Mouse (Mus musculus): ENCODE data around the gene Uty. TPM values are rescaled to one million over a fixed set of nuclear protein-coding genes. Genes with fewer than 3 reads are reported as not detected.

The Uty gene
- polyA plus RNA-seq (2015; fragmentation: Nextera tagmentation; extraction: Ambion mirVana) = 7.3 and 7.4 TPM in 2 replicates

- ATAC-seq (ENCODE audit: insufficient read depth, low FRiP score, low read depth) = peak; percentile 91
- no peak within 1 kb of the TSS for H3K9ac ChIP-seq
- H3K9me3 ChIP-seq = no peaks in the 10 kb centered on the region
- H3K27me3 ChIP-seq (replicated peaks) = no peaks in the 10 kb centered on the region
- H3K4me1 ChIP-seq = no peaks in the 10 kb centered on the region
- H3K4me2 ChIP-seq = peak within 1 kb of the TSS; percentile 13; the same call in 1 of the 2 replicates
- no peaks in the 10 kb centered on the region for H3K36me3 ChIP-seq
- WGBS = under 1% methylated on average over 16 of the region's 21 CpGs
- H3K27ac ChIP-seq = 0 out of 2 replicates have a peak within 1 kb of the TSS, but pooled peaks have one; percentile 31
- peak within 1 kb of the TSS; percentile 39 for H3K4me3 ChIP-seq (replicated peaks)
Observed at GRCm38 (mm10) chrY:1245426-1245863, at the start of gene Uty. Gene Uty, minus strand, starts transcription at chrY:1245759.

- ATAC-seq (ENCODE audit: insufficient read depth, low FRiP score, low read depth) = no peak
- Histone ChIP-seq H3K4me2 (no peak overlapping the region), H3K27ac (no peak overlapping the region), H3K4me1 (no peaks in the 10 kb centered on the region), H3K36me3 (no peaks in the 10 kb centered on the region), H3K9me3 (no peaks in the 10 kb centered on the region), H3K4me3 (replicated peaks) (no peak overlapping the region), H3K27me3 (replicated peaks) (no peaks in the 10 kb centered on the region), H3K9ac (no peak overlapping the region)
Observed at GRCm38 (mm10) chrY:1293708-1294107, 48.1 kb upstream of the Uty start.

GRCm38 (mm10) chrY:1286171-1286795 lies 40.7 kb upstream of the Uty start, which contains the start of gene Ddx3y:
Gene Ddx3y, minus strand, starts transcription at chrY:1286629.
- H3K36me3 ChIP-seq = no peaks in the 10 kb centered on the region
- H3K27ac ChIP-seq = peak within 1 kb of the TSS; percentile 77
- H3K4me2 ChIP-seq = no peak within 1 kb of the TSS
- ATAC-seq (ENCODE audit: insufficient read depth, low FRiP score, low read depth) = peak; percentile 91
- 6% methylated on average over 28 of the region's 31 CpGs for WGBS
- H3K27me3 ChIP-seq (replicated peaks) = no peaks in the 10 kb centered on the region
- no peaks in the 10 kb centered on the region for H3K4me1 ChIP-seq
- H3K9ac ChIP-seq = no peak within 1 kb of the TSS
- peak within 1 kb of the TSS; percentile 36 for H3K4me3 ChIP-seq (replicated peaks)
- H3K9me3 ChIP-seq = no peaks in the 10 kb centered on the region

DNA sequence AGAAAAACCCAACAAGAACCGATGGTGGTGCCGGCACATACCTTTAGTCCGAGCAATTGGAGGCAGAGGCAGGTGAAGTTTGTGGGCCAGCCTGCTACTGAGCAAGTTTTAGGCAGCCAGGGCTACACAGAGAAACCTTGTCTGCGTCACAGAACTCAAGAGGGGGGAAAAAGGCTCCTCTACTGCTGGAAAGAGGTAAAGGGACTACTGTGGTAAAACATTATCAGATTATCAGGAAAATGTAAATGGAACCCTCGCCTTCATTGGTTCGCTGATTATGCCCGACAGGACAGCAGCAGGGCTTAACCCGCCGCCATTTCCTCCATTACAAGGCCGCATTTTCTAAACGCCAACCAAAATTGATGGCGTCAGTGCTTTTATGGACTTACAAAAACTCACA lies 40.2 kb upstream of the Uty start:
- H3K4me3 ChIP-seq (replicated peaks) = peak overlapping the region; percentile 36
- H3K4me1 ChIP-seq = no peaks in the 10 kb centered on the region
- H3K4me2 ChIP-seq = no peak overlapping the region
- H3K27ac ChIP-seq = peak overlapping the region; percentile 77; the same call in 1 of the 2 replicates
- no peaks in the 10 kb centered on the region for H3K27me3 ChIP-seq (replicated peaks)
- H3K9me3 ChIP-seq = no peaks in the 10 kb centered on the region
- 0% methylated on average over 11 of the region's 12 CpGs for WGBS
- no peak for ATAC-seq (ENCODE audit: insufficient read depth, low FRiP score, low read depth)
- H3K9ac ChIP-seq = no peak overlapping the region
- H3K36me3 ChIP-seq = no peaks in the 10 kb centered on the region

DNA sequence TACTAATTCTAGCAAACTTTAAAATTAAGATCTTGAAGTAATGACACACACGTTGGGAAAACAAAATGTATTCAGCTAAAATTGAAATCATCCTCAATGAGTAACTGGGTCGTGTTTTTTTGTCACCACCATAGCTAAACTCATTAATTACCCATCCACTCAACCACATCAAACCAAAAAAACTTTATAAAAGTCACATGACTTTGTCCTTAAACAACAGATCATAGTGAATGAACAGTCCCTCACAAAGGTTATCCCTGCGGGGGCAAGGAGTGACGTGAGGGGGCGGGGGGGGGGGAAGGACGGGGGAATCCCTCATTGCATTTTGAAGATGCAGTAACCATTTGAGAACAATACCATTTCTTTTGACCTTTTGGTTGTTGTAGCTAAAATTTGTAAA lies 558 bp upstream of the Uty start:
- Histone ChIP-seq H3K36me3 (no peaks in the 10 kb centered on the region), H3K27me3 (replicated peaks) (no peaks in the 10 kb centered on the region), H3K4me2 (no peak overlapping the region), H3K9ac (no peak overlapping the region), H3K4me1 (no peaks in the 10 kb centered on the region), H3K9me3 (no peaks in the 10 kb centered on the region), H3K4me3 (replicated peaks) (no peak overlapping the region), H3K27ac (no peak overlapping the region)
- WGBS = 39% methylated on average over 5 of the region's 6 CpGs
- ATAC-seq (ENCODE audit: insufficient read depth, low FRiP score, low read depth) = no peak

DNA sequence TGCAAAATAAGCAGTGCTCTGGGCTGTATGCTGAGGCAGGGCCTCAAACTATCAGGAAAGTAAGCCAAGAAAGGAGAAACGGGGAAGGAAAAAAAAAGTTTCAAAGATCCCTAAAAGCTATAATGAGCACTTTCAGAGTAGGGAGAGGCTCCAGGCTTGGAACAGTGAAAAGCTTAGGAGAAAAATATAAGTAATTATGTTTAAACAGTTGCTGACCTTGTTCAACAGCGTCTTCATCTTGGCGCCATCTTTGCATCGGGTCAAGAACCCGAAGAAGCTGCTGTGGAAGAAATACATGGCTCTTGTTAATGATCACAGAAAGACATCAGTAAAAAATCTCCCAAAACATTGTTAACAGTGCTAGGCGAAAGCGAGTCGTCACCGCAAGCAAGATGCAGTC lies 619 bp downstream of the Uty start:
- H3K27ac ChIP-seq = 0 out of 2 replicates have a peak overlapping the region, but pooled peaks have one; percentile 31
- no peak for ATAC-seq (ENCODE audit: insufficient read depth, low FRiP score, low read depth)
- no peak overlapping the region for H3K9ac ChIP-seq
- H3K4me2 ChIP-seq = peak overlapping the region; percentile 13; the same call in 1 of the 2 replicates
- 0% methylated on average over 9 of the region's 9 CpGs for WGBS
- H3K9me3 ChIP-seq = no peaks in the 10 kb centered on the region
- no peaks in the 10 kb centered on the region for H3K36me3 ChIP-seq
- no peaks in the 10 kb centered on the region for H3K4me1 ChIP-seq
- H3K27me3 ChIP-seq (replicated peaks) = no peaks in the 10 kb centered on the region
- peak overlapping the region; percentile 39 for H3K4me3 ChIP-seq (replicated peaks)

DNA sequence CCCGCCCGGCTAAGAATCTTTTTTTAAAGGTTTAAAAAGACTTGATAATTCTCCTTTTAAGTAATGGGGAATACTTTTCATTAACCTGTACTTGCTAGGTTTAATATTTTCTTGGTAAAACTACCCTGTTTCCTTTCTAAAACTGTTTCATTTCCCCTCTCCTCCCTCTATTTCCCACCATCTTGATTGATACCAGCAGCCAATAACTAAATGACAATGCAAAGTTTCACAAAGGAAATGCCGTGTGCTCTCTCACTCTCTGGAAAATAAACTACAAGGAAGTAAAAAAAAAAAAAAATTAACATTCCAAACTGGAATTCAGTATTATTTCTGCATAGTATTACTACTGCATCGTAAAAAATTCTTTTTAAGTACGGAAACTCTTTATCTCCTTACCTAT lies 1.1 kb downstream of the Uty start:
- Histone ChIP-seq H3K4me2 (no peak overlapping the region), H3K36me3 (no peaks in the 10 kb centered on the region), H3K9ac (no peak overlapping the region), H3K9me3 (no peaks in the 10 kb centered on the region), H3K27ac (no peak overlapping the region), H3K27me3 (replicated peaks) (no peaks in the 10 kb centered on the region), H3K4me1 (no peaks in the 10 kb centered on the region), H3K4me3 (replicated peaks) (no peak overlapping the region)
- no peak for ATAC-seq (ENCODE audit: insufficient read depth, low FRiP score, low read depth)
- WGBS = 46% methylated on average over 5 of the region's 5 CpGs

- Histone ChIP-seq H3K9me3 (no peaks in the 10 kb centered on the region), H3K9ac (no peak overlapping the region), H3K27me3 (replicated peaks) (no peaks in the 10 kb centered on the region), H3K4me1 (no peaks in the 10 kb centered on the region), H3K4me2 (no peak overlapping the region), H3K36me3 (no peaks in the 10 kb centered on the region), H3K27ac (no peak overlapping the region), H3K4me3 (replicated peaks) (no peak overlapping the region)
- 74% methylated on average over 7 of the region's 7 CpGs for WGBS
- no peak for ATAC-seq (ENCODE audit: insufficient read depth, low FRiP score, low read depth)
Observed at GRCm38 (mm10) chrY:1220001-1220400, 25.6 kb downstream of the Uty start.

GRCm38 (mm10) chrY:1178476-1178875 lies 67.1 kb downstream of the Uty start:
- Histone ChIP-seq H3K4me2 (no peak overlapping the region), H3K36me3 (no peaks in the 10 kb centered on the region), H3K4me3 (replicated peaks) (no peak overlapping the region), H3K9ac (no peak overlapping the region), H3K27ac (no peak overlapping the region), H3K27me3 (replicated peaks) (no peaks in the 10 kb centered on the region), H3K4me1 (no peaks in the 10 kb centered on the region), H3K9me3 (no peaks in the 10 kb centered on the region)
- no peak for ATAC-seq (ENCODE audit: insufficient read depth, low FRiP score, low read depth)
- WGBS = 100% methylated on average over 1 of the region's 1 CpGs

GRCm38 (mm10) chrY:1163054-1163453 lies 82.5 kb downstream of the Uty start:
- Histone ChIP-seq H3K4me2 (no peak overlapping the region), H3K27ac (no peak overlapping the region), H3K9me3 (no peaks in the 10 kb centered on the region), H3K4me1 (no peaks in the 10 kb centered on the region), H3K9ac (no peak overlapping the region), H3K27me3 (replicated peaks) (no peaks in the 10 kb centered on the region), H3K36me3 (no peaks in the 10 kb centered on the region), H3K4me3 (replicated peaks) (no peak overlapping the region)
- no peak for ATAC-seq (ENCODE audit: insufficient read depth, low FRiP score, low read depth)

GRCm38 (mm10) chrY:1116153-1116552 lies 129.4 kb downstream of the Uty start:
- no peaks in the 10 kb centered on the region for H3K36me3 ChIP-seq

GRCm38 (mm10) chrY:1114016-1114415 lies 131.5 kb downstream of the Uty start:
- Histone ChIP-seq H3K4me3 (replicated peaks) (no peak overlapping the region), H3K27ac (no peak overlapping the region), H3K27me3 (replicated peaks) (no peaks in the 10 kb centered on the region), H3K4me1 (no peaks in the 10 kb centered on the region), H3K4me2 (no peak overlapping the region), H3K9ac (no peak overlapping the region), H3K36me3 (no peaks in the 10 kb centered on the region), H3K9me3 (no peaks in the 10 kb centered on the region)
- WGBS = 29% methylated on average over 2 of the region's 2 CpGs
- no peak for ATAC-seq (ENCODE audit: insufficient read depth, low FRiP score, low read depth)

More at GRCm38 (mm10) chrY:1116153-1116552, 129.4 kb downstream of the Uty start:
- H3K4me3 ChIP-seq (replicated peaks) = no peak overlapping the region
- no peak for ATAC-seq (ENCODE audit: insufficient read depth, low FRiP score, low read depth)
- H3K27me3 ChIP-seq (replicated peaks) = no peaks in the 10 kb centered on the region
- WGBS = 81% methylated on average over 4 of the region's 5 CpGs
- no peak overlapping the region for H3K9ac ChIP-seq
- no peaks in the 10 kb centered on the region for H3K4me1 ChIP-seq
- no peak overlapping the region for H3K4me2 ChIP-seq
- H3K27ac ChIP-seq = no peak overlapping the region
- no peaks in the 10 kb centered on the region for H3K9me3 ChIP-seq
